Mouse (Mus musculus): ENCODE measurements around the gene Atp5l.

GRCm38 (mm10) chr9:44941756-44942155 is 21.2 kb upstream of the Atp5l start:
- TF ChIP-seq POLR2A (IDR thresholded peaks at IDR 0.05; ENCODE audit: borderline replicate concordance, extremely low read depth, low read depth, low read length) (no peak), CTCF (IDR thresholded peaks at IDR 0.05; ENCODE audit: insufficient read depth, low read length) (no peak)

Data from lung, adult 2 months (tissue).